Mouse (Mus musculus) stomach, postnatal 0 days (tissue): Measurements from ENCODE around the gene Hacl1.

Experiments used
- CTCF ChIP-seq: IDR thresholded peaks from 2 replicates; pipeline ENCODE4 v1.5.1; 2016; ENCODE audit warnings: antibody characterized with exemption, low read depth, mild to moderate bottlenecking, moderate library complexity
- EP300 ChIP-seq: optimal IDR thresholded peaks from 2 replicates; pipeline ENCODE3; 2016; ENCODE audit warnings: antibody characterized with exemption

DNA sequence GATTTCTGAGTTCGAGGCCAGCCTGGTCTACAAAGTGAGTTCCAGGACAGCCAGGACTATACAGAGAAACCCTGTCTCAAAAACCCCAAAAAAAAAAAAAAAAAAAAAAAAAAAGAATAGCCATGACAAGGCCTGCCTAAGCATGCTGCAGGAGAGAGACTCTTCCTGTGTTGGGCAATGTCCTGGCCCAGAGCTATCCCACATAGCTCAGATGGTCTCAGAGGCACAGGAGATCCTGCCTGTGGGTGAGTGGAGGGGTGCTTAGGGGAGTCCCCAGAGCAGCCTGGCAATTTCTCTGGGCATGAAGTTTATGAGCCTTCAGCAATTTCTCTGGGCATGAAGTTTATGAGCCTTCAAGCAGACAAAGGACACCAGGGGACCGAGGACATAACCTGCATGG, 42.5 kb upstream of the Hacl1 start:
- TF ChIP-seq EP300: no peak
- no peak for TF ChIP-seq CTCF
